Mouse (Mus musculus) adrenal gland, adult 10 weeks (tissue): Measurements from ENCODE around the gene Mss51. TPM values are rescaled to one million over a fixed set of nuclear protein-coding genes. Genes with fewer than 3 reads are reported as not detected.

Experiments
- polyA plus RNA-seq: library from polyadenylated mRNA; stranded (reverse); fragments of 350-450 nt; fragmentation: Illumina TruSeq; extraction: RNeasy Lipid Tissue Mini Kit (QIAGEN cat#74804); gene quantifications from one replicate; pipeline ENCODE4 v1.2.3, GENCODE M21; 2014; ENCODE audit warnings: low read depth, low replicate concordance

Mss51 gene
- 1.2 TPM for polyA plus RNA-seq

GRCm38 (mm10) chr14:20496603-20497002, at the start of gene Mss51:
Gene Mss51 (minus strand): TSS chr14:20496901.

DNA sequence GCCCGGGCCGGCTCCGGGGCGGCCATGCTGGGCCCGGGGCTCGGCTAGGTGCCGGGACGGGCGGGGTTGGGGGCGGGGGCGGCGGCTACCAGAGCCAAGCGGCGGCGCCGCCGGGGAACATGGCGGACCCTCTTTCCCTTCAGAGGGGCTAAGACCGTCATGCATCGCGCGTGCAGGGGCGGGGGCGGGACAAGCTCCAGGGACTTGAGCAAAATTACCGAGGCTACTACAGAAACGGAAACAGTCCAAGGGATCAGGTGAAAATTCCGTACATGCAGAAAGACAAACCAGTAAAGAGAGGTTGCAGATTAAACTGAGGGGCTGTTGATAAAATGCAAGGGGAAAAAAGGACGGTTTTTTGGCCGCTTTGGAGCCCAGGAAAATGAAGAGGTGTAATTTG, 49.7 kb upstream of the Mss51 start, which contains the start of gene Ppp3cb:
TSS of gene Ppp3cb (minus strand) at position 159 of the 400 bp plus-strand sequence.

GRCm38 (mm10) chr14:20479291-20480194, 17.2 kb downstream of the Mss51 start, which contains the start of gene Anxa7:
Gene Anxa7 (minus strand): TSS chr14:20480133.

DNA sequence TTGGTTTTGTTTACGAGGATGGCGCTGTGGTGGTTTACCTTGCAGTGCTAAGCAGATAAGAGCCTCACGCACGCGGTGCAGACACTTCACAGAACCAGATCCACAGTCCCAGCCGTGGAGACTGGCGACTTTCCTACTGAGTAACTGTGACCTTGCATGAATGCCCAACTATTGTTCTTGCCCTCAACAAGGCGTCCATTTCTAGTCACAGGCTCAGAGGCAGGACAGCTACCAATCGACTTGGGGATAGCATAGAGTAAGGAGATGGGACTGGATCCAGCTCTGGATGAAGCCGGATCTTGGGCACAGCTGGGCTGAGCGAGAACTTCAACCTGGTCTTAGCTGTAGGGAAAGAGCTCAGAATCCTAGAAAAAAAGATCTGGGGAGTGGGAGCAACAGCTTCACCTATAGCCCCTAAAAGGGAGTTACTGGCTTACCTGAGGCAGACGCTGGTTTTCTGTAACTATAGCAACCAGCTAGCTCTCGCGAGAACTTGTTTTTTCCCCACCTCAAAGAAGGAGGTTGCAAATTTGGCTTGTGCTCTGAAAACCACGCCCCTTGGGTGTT, 44.9 kb downstream of the Mss51 start, which contains the start of gene Cfap70:
TSS of gene Cfap70 (minus strand) at position 462 of the 567 bp plus-strand sequence.

Other genes with a start within 250 kb of the Mss51 start
- gene Kcnk16, start 227.7 kb downstream of the Mss51 start, polyA plus RNA-seq: not detected
- 15.6 TPM for gene Nudt13, start 202.2 kb downstream of the Mss51 start, polyA plus RNA-seq
- gene Ecd, start 148.8 kb downstream of the Mss51 start, polyA plus RNA-seq: 31.1 TPM
- gene Fam149b, start 148.7 kb downstream of the Mss51 start, polyA plus RNA-seq: 35.2 TPM
- gene Dnajc9, start 108.0 kb downstream of the Mss51 start, polyA plus RNA-seq: 192 TPM
- 7.9 TPM for gene Mrps16, start 103.3 kb downstream of the Mss51 start, polyA plus RNA-seq
- gene Cfap70, start 44.7 kb downstream of the Mss51 start, polyA plus RNA-seq: 0.87 TPM
- 208 TPM for gene Anxa7, start 16.8 kb downstream of the Mss51 start, polyA plus RNA-seq
- gene Ppp3cb, start 49.7 kb upstream of the Mss51 start, polyA plus RNA-seq: 254 TPM
- 10.8 TPM for gene Usp54, start 144.2 kb upstream of the Mss51 start, polyA plus RNA-seq
- 6.0 TPM for gene Myoz1, start 159.6 kb upstream of the Mss51 start, polyA plus RNA-seq
- 0.47 TPM for gene Synpo2l, start 171.5 kb upstream of the Mss51 start, polyA plus RNA-seq
- 52.5 TPM for gene Sec24c, start 177.4 kb upstream of the Mss51 start, polyA plus RNA-seq
- 40.8 TPM for gene Fut11, start 198.1 kb upstream of the Mss51 start, polyA plus RNA-seq
- 142 TPM for gene Chchd1, start 206.1 kb upstream of the Mss51 start, polyA plus RNA-seq
- 9.0 TPM for gene Zswim8, start 210.7 kb upstream of the Mss51 start, polyA plus RNA-seq
- gene Ndst2, start 237.7 kb upstream of the Mss51 start, polyA plus RNA-seq: 2.2 TPM